Mouse (Mus musculus): ENCODE results near the gene Zfyve26. TPM values are rescaled to one million over a fixed set of nuclear protein-coding genes. Genes with fewer than 3 reads are reported as not detected.

Gene Zfyve26
- polyA plus RNA-seq, 1 experiment = 33.6 TPM

DNA sequence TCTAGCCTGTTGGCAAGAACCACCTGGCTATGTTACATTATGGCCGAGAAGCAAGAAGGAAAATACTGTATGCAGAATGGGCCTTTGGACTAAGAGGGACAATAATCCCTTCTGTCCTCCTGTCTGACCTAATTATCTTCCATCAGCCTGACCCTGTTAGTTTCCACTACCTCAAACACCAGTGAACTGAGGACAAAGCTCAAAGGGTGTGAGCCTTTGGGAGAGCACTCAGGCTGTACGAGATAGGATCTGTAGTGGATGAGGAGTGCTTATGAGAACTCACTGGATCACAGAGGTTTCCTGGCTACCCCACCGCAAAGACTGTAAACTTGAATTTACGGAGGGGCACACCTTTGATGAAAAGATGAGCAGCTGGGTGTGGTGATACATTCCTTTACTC lies 17.6 kb upstream of the Zfyve26 start:
- peaks cover 2% of the 10 kb centered on the region for H3K4me1 ChIP-seq (ENCODE audit: control insufficient read depth, insufficient read depth, low read length)
- no peak overlapping the region for H3K4me3 ChIP-seq (ENCODE audit: low read depth, low read length)
- H3K27me3 ChIP-seq (ENCODE audit: control insufficient read depth, insufficient read depth, low read length, poor library complexity, severe bottlenecking) = no peaks in the 10 kb centered on the region
- no peak overlapping the region for H3K9ac ChIP-seq (ENCODE audit: low read depth, poor library complexity, severe bottlenecking)
- H3K9me3 ChIP-seq (replicated peaks; ENCODE audit: control insufficient read depth, insufficient read depth, low read length, poor library complexity, severe bottlenecking) = no peaks in the 10 kb centered on the region
- no peak overlapping the region for H3K27ac ChIP-seq (ENCODE audit: insufficient read depth, low read length)
- no peaks in the 10 kb centered on the region for H3K36me3 ChIP-seq (ENCODE audit: control insufficient read depth, insufficient read depth, low read length, poor library complexity, severe bottlenecking)
- TF ChIP-seq POLR2A (IDR thresholded peaks at IDR 0.05; ENCODE audit: insufficient read depth, low read length) (no peak), EP300 (IDR thresholded peaks at IDR 0.05; ENCODE audit: insufficient read depth, low read depth, low read length) (no peak), CTCF (IDR thresholded peaks at IDR 0.05; ENCODE audit: low read depth, low read length) (no peak)

DNA sequence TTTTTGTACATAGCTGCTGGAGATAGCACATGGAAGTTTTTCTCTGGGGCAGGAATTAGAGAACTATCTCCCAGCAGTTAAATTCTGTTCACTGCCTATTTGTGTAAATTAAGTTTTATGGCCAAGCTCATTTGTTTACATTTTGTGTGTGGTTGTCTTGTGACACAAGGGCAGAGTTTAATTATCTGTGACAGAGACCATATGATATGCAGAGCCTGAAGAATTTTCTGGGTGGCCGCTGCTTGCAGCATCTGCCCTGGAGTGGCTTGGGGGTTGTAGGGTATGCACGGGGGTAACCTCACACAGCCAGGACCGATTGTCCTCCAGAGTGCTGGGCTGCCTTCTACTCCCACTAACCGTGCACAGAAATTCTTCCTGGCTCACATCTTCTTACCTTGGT lies 9.9 kb upstream of the Zfyve26 start:
- Histone ChIP-seq H3K4me3 (ENCODE audit: low read depth, low read length) (no peak overlapping the region), H3K36me3 (ENCODE audit: control insufficient read depth, insufficient read depth, low read length, poor library complexity, severe bottlenecking) (peaks cover 5% of the 10 kb centered on the region), H3K4me1 (ENCODE audit: control insufficient read depth, insufficient read depth, low read length) (no peaks in the 10 kb centered on the region), H3K27ac (ENCODE audit: insufficient read depth, low read length) (no peak overlapping the region), H3K27me3 (ENCODE audit: control insufficient read depth, insufficient read depth, low read length, poor library complexity, severe bottlenecking) (no peaks in the 10 kb centered on the region), H3K9ac (ENCODE audit: low read depth, poor library complexity, severe bottlenecking) (no peak overlapping the region), H3K9me3 (replicated peaks; ENCODE audit: control insufficient read depth, insufficient read depth, low read length, poor library complexity, severe bottlenecking) (no peaks in the 10 kb centered on the region)
- TF ChIP-seq POLR2A (IDR thresholded peaks at IDR 0.05; ENCODE audit: insufficient read depth, low read length) = no peak
- TF ChIP-seq EP300 (IDR thresholded peaks at IDR 0.05; ENCODE audit: insufficient read depth, low read depth, low read length) = no peak
- TF ChIP-seq CTCF (IDR thresholded peaks at IDR 0.05; ENCODE audit: low read depth, low read length) = no peak

- TF ChIP-seq EP300 (IDR thresholded peaks at IDR 0.05; ENCODE audit: insufficient read depth, low read depth, low read length) = no peak
- TF ChIP-seq POLR2A (IDR thresholded peaks at IDR 0.05; ENCODE audit: insufficient read depth, low read length) = no peak
- TF ChIP-seq CTCF (IDR thresholded peaks at IDR 0.05; ENCODE audit: low read depth, low read length) = no peak
- H3K4me3 ChIP-seq (ENCODE audit: low read depth, low read length) = no peak overlapping the region
- no peak overlapping the region for H3K9ac ChIP-seq (ENCODE audit: low read depth, poor library complexity, severe bottlenecking)
- no peaks in the 10 kb centered on the region for H3K4me1 ChIP-seq (ENCODE audit: control insufficient read depth, insufficient read depth, low read length)
- H3K36me3 ChIP-seq (ENCODE audit: control insufficient read depth, insufficient read depth, low read length, poor library complexity, severe bottlenecking) = peaks cover 8% of the 10 kb centered on the region
- H3K27ac ChIP-seq (ENCODE audit: insufficient read depth, low read length) = no peak overlapping the region
- H3K27me3 ChIP-seq (ENCODE audit: control insufficient read depth, insufficient read depth, low read length, poor library complexity, severe bottlenecking) = no peaks in the 10 kb centered on the region
- H3K9me3 ChIP-seq (replicated peaks; ENCODE audit: control insufficient read depth, insufficient read depth, low read length, poor library complexity, severe bottlenecking) = no peaks in the 10 kb centered on the region
These were observed 9.0 kb upstream of the Zfyve26 start for GRCm38 (mm10) chr12:79305131-79305530.

- peaks cover 8% of the 10 kb centered on the region for H3K36me3 ChIP-seq (ENCODE audit: control insufficient read depth, insufficient read depth, low read length, poor library complexity, severe bottlenecking)
- no peak overlapping the region for H3K9ac ChIP-seq (ENCODE audit: low read depth, poor library complexity, severe bottlenecking)
- no peaks in the 10 kb centered on the region for H3K4me1 ChIP-seq (ENCODE audit: control insufficient read depth, insufficient read depth, low read length)
- H3K4me3 ChIP-seq (ENCODE audit: low read depth, low read length) = no peak overlapping the region
- H3K9me3 ChIP-seq (replicated peaks; ENCODE audit: control insufficient read depth, insufficient read depth, low read length, poor library complexity, severe bottlenecking) = no peaks in the 10 kb centered on the region
- H3K27ac ChIP-seq (ENCODE audit: insufficient read depth, low read length) = no peak overlapping the region
- no peak for TF ChIP-seq EP300 (IDR thresholded peaks at IDR 0.05; ENCODE audit: insufficient read depth, low read depth, low read length)
- TF ChIP-seq POLR2A (IDR thresholded peaks at IDR 0.05; ENCODE audit: insufficient read depth, low read length) = no peak
- TF ChIP-seq CTCF (IDR thresholded peaks at IDR 0.05; ENCODE audit: low read depth, low read length) = no peak
- no peaks in the 10 kb centered on the region for H3K27me3 ChIP-seq (ENCODE audit: control insufficient read depth, insufficient read depth, low read length, poor library complexity, severe bottlenecking)
These were observed 5.7 kb upstream of the Zfyve26 start for GRCm38 (mm10) chr12:79301802-79302201.

GRCm38 (mm10) chr12:79297884-79298636 lies 2.0 kb upstream of the Zfyve26 start:
- no peak overlapping the region for H3K27ac ChIP-seq (ENCODE audit: insufficient read depth, low read length)

DNA sequence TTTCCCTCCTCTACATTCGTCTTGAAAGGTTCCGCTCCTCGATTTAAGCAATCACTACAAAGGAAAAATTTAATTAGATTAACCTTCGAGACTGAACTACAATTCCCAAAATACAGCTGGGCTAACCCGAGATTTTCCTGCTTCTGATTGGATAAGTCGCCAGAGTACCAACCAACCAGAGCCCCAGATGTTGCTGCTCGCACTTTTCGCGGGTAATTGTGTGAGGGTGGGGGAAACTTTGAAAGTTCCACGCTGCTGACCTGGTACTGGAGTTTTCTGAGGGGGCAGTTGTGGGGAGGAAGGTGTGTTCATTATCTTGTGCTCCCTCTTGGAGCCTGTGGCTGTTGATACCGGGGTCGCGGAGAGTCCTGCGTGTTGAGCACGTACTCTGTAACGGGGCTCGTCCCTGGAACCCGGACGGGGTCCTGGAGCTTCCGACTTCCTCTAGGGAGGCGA lies 1.0 kb upstream of the Zfyve26 start, which contains the start of gene Rad51b:
TSS of gene Rad51b (plus strand) at position 162 of the 456 bp plus-strand sequence.
- Histone ChIP-seq H3K36me3 (ENCODE audit: control insufficient read depth, insufficient read depth, low read length, poor library complexity, severe bottlenecking) (peaks cover 5% of the 10 kb centered on the region), H3K27ac (ENCODE audit: insufficient read depth, low read length) (peak within 1 kb of the TSS; percentile 34; the same call in 1 of the 2 replicates), H3K27me3 (ENCODE audit: control insufficient read depth, insufficient read depth, low read length, poor library complexity, severe bottlenecking) (no peaks in the 10 kb centered on the region), H3K9ac (ENCODE audit: low read depth, poor library complexity, severe bottlenecking) (peak within 1 kb of the TSS; percentile 63), H3K4me3 (ENCODE audit: low read depth, low read length) (peak within 1 kb of the TSS; percentile 89), H3K9me3 (replicated peaks; ENCODE audit: control insufficient read depth, insufficient read depth, low read length, poor library complexity, severe bottlenecking) (no peaks in the 10 kb centered on the region), H3K4me1 (ENCODE audit: control insufficient read depth, insufficient read depth, low read length) (no peaks in the 10 kb centered on the region)
- TF ChIP-seq EP300 (IDR thresholded peaks at IDR 0.05; ENCODE audit: insufficient read depth, low read depth, low read length) = no peak
- peak; percentile 37 for TF ChIP-seq POLR2A (IDR thresholded peaks at IDR 0.05; ENCODE audit: insufficient read depth, low read length)

More at GRCm38 (mm10) chr12:79297884-79298636, 2.0 kb upstream of the Zfyve26 start:
- H3K9ac ChIP-seq (ENCODE audit: low read depth, poor library complexity, severe bottlenecking) = peak overlapping the region; percentile 63
- peak overlapping the region; percentile 82 for H3K4me3 ChIP-seq (ENCODE audit: low read depth, low read length)
- no peak for TF ChIP-seq CTCF (IDR thresholded peaks at IDR 0.05; ENCODE audit: low read depth, low read length)
- no peak for TF ChIP-seq EP300 (IDR thresholded peaks at IDR 0.05; ENCODE audit: insufficient read depth, low read depth, low read length)
- no peak for TF ChIP-seq POLR2A (IDR thresholded peaks at IDR 0.05; ENCODE audit: insufficient read depth, low read length)
- H3K27me3 ChIP-seq (ENCODE audit: control insufficient read depth, insufficient read depth, low read length, poor library complexity, severe bottlenecking) = no peaks in the 10 kb centered on the region
- H3K9me3 ChIP-seq (replicated peaks; ENCODE audit: control insufficient read depth, insufficient read depth, low read length, poor library complexity, severe bottlenecking) = no peaks in the 10 kb centered on the region
- peaks cover 8% of the 10 kb centered on the region for H3K36me3 ChIP-seq (ENCODE audit: control insufficient read depth, insufficient read depth, low read length, poor library complexity, severe bottlenecking)
- no peaks in the 10 kb centered on the region for H3K4me1 ChIP-seq (ENCODE audit: control insufficient read depth, insufficient read depth, low read length)
